Mouse (Mus musculus): ENCODE results near the gene Flt3. TPM values are rescaled to one million over a fixed set of nuclear protein-coding genes. Genes with fewer than 3 reads are reported as not detected.

Gene Flt3
- polyA plus RNA-seq, 1 experiment from 2014 or later: 0.06 TPM

Small RNAs within 50 kb of the gene (microRNA-seq; reads per million reads assigned to microRNA genes)
- not detected for gene Mir7k

Other genes with a start within 250 kb of the Flt3 start
- gene Gsx1, start 211.8 kb downstream of the Flt3 start, polyA plus RNA-seq (2016; fragmentation: Nextera tagmentation; extraction: Ambion mirVana): 0.80 and 2.0 TPM in 2 replicates
- gene Pdx1, start 130.5 kb downstream of the Flt3 start, polyA plus RNA-seq (2016; fragmentation: Nextera tagmentation; extraction: Ambion mirVana): not detected in 2 replicates
- gene Cdx2, start 93.2 kb downstream of the Flt3 start, polyA plus RNA-seq (2016; fragmentation: Nextera tagmentation; extraction: Ambion mirVana): not detected in 2 replicates
- gene Urad, start 78.0 kb downstream of the Flt3 start, polyA plus RNA-seq (2016; fragmentation: Nextera tagmentation; extraction: Ambion mirVana): not detected in 2 replicates
- 59.7 and 60.9 TPM in 2 replicates for gene Pan3, start 29.7 kb upstream of the Flt3 start, polyA plus RNA-seq (2016; fragmentation: Nextera tagmentation; extraction: Ambion mirVana)

Data from embryonic facial prominence, embryonic 10.5 days (tissue).